Mouse (Mus musculus): ENCODE data around the gene 5430427O19Rik.
A peak's percentile ranks its signal among the peaks of the same experiment; 100 is the strongest.

Gene 5430427O19Rik

GRCm38 (mm10) chrX:85869914-85870483 lies at the start of gene 5430427O19Rik:
TSS of gene 5430427O19Rik (plus strand) at chrX:85870354.
- no peak for DNase-seq

DNA sequence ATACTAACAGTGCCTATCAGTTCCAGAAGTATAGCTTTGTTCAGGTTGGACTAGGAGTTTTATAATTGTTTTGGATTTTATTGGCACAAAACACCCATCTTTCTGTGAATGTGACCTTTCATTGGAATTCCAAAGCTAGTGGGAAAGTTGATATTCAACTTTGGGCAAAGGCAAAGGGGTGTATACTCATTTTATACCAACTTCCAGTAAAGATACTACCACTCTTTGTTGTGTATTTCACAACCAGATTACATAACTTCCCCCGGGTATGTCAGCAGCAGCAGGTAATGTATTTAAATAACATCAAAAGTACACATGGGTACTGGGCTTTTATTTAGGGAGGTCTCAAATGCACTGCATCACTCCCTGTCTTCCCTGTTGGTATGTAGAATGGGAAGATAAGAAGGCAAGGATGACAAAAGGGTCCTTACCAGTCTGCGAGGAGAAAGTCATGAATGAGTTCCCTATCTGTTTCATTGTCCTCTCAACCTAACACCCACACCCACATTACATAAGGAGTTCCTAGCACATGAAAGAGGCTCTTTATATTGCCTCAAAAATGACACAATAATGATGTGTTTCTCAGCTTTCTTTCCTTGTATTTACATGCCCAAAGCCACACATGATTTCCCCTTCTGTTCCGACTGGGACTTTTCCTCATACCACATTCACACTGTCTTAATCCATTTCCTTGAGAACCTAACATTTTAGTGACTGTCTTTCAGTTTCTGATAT lies 42.3 kb upstream of the 5430427O19Rik start:
- no peak for DNase-seq

DNA sequence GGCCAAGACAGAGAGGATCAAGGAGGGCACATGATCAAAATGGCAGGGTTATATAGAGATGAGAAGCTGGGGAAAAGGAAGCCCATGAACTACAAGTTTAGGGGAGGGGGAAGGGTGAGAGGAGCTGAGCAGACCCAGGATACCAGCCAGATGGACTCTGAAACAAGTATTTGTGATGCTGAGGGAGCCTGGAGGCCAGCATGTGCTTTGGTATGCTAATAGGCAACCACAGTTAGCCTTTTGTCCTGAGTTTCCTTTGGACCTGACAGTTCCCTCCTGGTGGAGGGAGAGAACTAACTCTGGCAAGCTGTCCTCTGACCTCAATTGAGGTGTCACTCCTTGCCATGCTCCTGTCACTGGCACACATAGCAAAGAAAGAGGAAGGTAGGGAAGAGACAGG lies 41.2 kb upstream of the 5430427O19Rik start:
- DNase-seq, result no peak

- DNase-seq, result no peak
Measured at GRCm38 (mm10) chrX:85839174-85839573, 31.0 kb upstream of the 5430427O19Rik start.

DNA sequence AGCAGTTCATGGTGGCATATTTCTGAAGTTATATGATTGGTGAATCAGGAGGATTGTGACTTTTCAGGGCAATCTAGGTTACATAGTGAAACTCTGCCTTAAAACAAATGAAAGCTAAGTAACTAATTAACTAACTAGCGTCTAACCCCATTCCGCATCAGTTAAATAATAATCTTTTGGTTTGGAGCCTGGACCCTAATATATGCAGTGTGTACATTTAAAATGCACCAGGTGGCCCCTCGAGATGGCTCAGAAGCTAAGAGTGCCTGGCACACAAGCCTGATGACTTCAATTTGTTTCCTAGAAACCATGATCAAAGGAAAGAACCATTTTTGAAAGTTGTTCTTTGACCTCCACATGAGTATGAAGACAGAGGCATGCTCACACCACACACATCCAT lies 14.2 kb upstream of the 5430427O19Rik start:
- DNase-seq, result no peak

DNA sequence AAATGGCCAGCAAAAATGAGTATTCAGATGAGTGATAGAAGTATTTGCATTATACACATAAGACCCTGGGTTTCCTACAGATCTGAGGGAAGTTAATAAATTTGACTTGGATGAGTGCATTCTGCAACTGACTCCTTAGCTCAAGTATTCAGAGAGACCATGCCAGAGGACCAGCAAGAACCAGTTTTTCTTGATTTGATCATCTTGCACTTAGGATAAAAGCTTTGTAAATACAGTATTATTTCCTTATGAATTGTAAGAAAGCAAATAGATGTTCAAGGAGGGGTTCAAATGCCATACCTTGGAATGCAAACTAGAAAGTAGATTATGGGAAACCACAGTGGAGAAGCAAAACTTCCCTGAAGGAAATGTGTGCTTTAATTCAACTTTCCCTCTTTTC lies 13.0 kb upstream of the 5430427O19Rik start:
- no peak for DNase-seq

- DNase-seq, result no peak
Measured at GRCm38 (mm10) chrX:85868079-85868478, 2.1 kb upstream of the 5430427O19Rik start.

GRCm38 (mm10) chrX:85871371-85872056 lies 1.4 kb downstream of the 5430427O19Rik start:
- no peak for DNase-seq

DNA sequence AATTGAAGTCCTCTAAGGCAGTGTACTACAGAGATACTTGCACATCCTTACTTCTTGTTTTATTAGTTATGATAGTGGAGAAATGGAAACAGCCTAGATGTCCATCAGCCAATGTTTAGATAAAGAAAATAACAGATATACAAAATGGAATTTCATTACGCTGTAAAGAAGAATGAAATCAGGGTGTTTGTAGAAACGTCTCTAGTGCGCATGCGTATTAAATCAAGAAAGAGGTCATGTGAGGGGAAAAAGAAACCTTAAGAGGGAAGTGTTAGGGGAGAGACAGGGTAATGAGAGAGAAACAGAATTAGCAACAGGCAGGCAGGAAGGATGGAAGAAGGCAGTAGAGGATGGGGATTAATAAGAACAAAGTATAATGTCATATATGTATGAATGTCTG lies 4.2 kb downstream of the 5430427O19Rik start:
- DNase-seq, result no peak

GRCm38 (mm10) chrX:85875951-85876350 lies 5.8 kb downstream of the 5430427O19Rik start:
- DNase-seq, result no peak

- no peak for DNase-seq
Measured at GRCm38 (mm10) chrX:85877747-85878146, 7.6 kb downstream of the 5430427O19Rik start.

DNA sequence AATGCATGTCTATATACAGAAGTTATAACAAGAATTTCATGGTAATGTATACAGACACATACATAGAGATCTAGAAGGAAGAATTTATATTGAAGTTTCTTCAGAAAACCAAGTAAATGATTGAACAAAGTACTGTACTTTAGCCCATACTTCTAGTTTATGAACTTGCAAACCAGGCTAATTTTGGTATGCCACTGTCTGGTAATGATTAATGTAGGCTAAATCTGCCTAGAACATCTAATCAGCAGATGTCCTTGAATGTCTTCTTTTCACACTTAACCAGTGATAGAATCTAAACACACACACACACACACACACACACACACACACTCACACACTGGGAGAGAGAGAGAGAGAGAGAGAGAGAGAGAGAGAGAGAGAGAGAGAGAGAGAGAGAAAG lies 8.1 kb downstream of the 5430427O19Rik start:
- DNase-seq, result no peak

DNA sequence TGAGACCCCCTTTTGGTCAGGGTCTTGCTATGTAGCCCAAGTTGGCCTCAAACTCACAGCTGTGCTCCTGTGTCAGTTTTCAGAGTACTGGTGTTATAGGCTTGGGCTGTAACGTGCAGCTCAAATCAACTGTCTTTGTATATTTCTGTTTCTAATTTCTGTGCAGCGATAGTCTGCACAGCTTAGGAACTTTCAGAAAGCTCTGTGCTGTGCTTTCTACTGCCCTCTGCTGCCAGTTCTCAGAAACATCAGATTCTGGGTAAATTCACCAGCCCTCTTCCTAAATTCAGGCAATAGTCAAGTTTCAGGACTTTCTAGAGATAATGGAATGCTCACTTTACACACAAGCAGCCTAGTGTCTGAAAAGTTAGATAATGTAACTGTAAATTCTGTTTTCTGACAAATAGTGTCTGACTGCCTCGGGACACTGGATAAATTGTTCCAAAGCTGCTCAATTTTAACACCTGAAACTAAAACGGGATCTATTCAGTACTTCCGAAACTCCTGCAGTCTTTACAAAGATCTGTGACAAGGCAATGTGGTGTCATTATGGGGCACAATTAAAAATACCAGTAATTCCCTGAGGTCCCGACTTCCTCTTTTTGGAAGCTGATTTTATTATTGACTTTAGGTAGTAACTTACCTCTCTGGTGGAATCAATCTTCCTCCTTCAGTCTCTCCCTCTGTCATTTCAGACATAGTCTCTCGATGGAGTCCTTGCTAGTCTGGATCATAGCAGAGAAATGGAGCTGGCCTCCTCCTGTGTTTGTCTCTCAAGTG lies 9.2 kb downstream of the 5430427O19Rik start:
- DNase-seq, result peak in 1 of 2 experiments; percentile 3

DNA sequence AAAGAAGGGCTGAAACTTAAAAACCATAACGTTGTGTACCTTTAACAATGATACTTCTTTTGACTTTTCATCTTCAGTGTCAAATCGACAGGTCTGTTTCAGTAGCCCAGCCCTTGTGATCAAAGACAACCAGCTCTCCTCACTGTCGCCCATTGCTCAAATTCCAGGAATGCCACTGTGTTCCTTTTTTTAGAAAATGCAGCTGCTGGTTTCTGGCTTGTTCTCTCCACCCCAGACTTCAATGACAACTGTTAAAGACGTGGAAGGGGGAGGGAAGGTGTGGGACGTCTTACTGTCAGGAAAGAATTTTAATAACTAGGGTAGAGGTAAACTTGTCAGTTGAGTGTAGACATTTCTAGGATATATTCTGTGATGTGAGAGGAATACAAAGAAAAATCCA lies 16.5 kb downstream of the 5430427O19Rik start:
- DNase-seq, result no peak

DNA sequence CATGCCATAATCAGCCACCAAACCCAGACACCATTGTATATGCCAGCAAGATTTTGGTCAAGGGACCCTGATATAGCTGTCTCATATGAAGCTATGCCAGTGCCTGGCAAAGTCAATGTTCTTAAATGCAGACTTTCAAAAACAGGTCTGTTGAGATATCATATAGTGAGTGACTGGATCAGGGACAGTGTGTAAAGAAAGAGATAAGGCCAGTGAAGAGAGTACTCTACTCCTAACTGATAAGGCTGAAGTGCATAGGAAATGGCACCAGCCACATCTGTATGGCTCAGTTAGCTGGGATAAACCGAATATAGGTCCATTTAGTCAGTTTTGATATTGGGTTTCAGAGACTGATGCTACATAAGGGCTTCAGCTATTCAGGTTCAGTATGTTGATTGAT lies 31.0 kb downstream of the 5430427O19Rik start:
- no peak for DNase-seq

GRCm38 (mm10) chrX:85919034-85919433 lies 48.9 kb downstream of the 5430427O19Rik start:
- DNase-seq, result peak in 1 of 2 experiments; percentile 5

DNA sequence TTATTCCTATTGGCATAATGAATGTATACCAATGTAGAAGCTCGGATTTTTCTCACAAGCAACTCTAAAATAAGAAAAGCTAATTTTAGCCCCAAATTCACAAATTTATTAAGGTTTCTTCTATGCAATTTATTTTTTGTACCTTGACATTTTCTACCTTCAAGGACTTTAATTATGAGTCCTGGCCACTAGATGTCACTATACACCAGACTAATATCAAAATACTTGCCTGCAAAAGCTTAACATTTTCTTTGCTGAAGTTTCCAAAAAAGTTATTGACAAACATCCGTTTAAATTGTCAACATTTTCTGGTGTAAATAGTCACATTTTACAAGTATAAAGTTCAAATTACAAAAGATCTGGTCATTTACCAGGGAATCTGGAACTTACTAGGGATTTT lies 62.8 kb downstream of the 5430427O19Rik start:
- DNase-seq, result no peak

Measured in thymus, postnatal 36 days (tissue).